Mouse (Mus musculus): ENCODE data around the gene Eef1a2. TPM values are rescaled to one million over a fixed set of nuclear protein-coding genes. Genes with fewer than 3 reads are reported as not detected.

Gene Eef1a2
- total RNA-seq, 2 experiments from 2014 or later, result 1,080 to 1,201 TPM

Other genes with a start within 250 kb of the Eef1a2 start
- 10 to 100 TPM; 58.7 to 62.5 TPM for gene Ythdf1, start 236.1 kb downstream of the Eef1a2 start, total RNA-seq (2021)
- under 1 TPM in 1 of 2 experiments, not detected in 1; 0.22 TPM for gene Birc7, start 228.0 kb downstream of the Eef1a2 start, total RNA-seq (2021)
- 10 to 100 TPM; 62.0 to 63.2 TPM for gene Nkain4, start 202.3 kb downstream of the Eef1a2 start, total RNA-seq (2021)
- 100 to 1,000 TPM; 132 to 136 TPM for gene Arfgap1, start 189.8 kb downstream of the Eef1a2 start, total RNA-seq (2021)
- gene Col20a1, start 170.5 kb downstream of the Eef1a2 start, total RNA-seq (2021), result 1 to 10 TPM; 1.3 to 3.0 TPM
- 10 to 100 TPM; 15.8 to 17.8 TPM for gene Chrna4, start 113.5 kb downstream of the Eef1a2 start, total RNA-seq (2021)
- 100 to 1,000 TPM; 277 to 291 TPM for gene Kcnq2, start 21.7 kb downstream of the Eef1a2 start, total RNA-seq (2021)
- 100 to 1,000 TPM; 110 to 113 TPM for gene Ppdpf, start 30.2 kb upstream of the Eef1a2 start, total RNA-seq (2021)
- gene Ptk6, start 45.8 kb upstream of the Eef1a2 start, total RNA-seq (2021), result not detected
- gene Srms, start 56.2 kb upstream of the Eef1a2 start, total RNA-seq (2021), result under 1 TPM; 0.22 to 0.42 TPM
- not detected for gene Fndc11, start 63.0 kb upstream of the Eef1a2 start, total RNA-seq (2021)
- gene Helz2, start 85.0 kb upstream of the Eef1a2 start, total RNA-seq (2021), result 1 to 10 TPM; 1.8 to 2.1 TPM
- 10 to 100 TPM; 16.7 to 21.1 TPM for gene Gmeb2, start 131.0 kb upstream of the Eef1a2 start, total RNA-seq (2021)
- gene Stmn3, start 157.5 kb upstream of the Eef1a2 start, total RNA-seq (2021), result 100 to 1,000 TPM; 567 to 677 TPM
- 10 to 100 TPM; 27.3 to 34.9 TPM for gene Rtel1, start 162.7 kb upstream of the Eef1a2 start, total RNA-seq (2021)
- 10 to 100 TPM; 64.9 to 73.6 TPM for gene Zgpat, start 207.9 kb upstream of the Eef1a2 start, total RNA-seq (2021)
- gene Arfrp1, start 208.4 kb upstream of the Eef1a2 start, total RNA-seq (2021), result 10 to 100 TPM; 41.0 to 47.0 TPM
- 10 to 100 TPM; 36.1 to 42.0 TPM for gene Lime1, start 223.1 kb upstream of the Eef1a2 start, total RNA-seq (2021)